Mouse (Mus musculus): Measurements from ENCODE around the gene Dmkn. TPM values are rescaled to one million over a fixed set of nuclear protein-coding genes. Genes with fewer than 3 reads are reported as not detected.
A peak's percentile ranks its signal among the peaks of the same experiment; 100 is the strongest.
"Not testable (repeated sequence)": the region's sequence is repeated elsewhere in the genome, so short reads cannot be mapped to it uniquely, and the experiment has no call there.

Dmkn gene
- 10.7 and 12.7 TPM in 2 replicates for polyA plus RNA-seq (2015; fragmentation: Nextera tagmentation; extraction: Ambion mirVana)

GRCm38 (mm10) chr7:30763456-30763855 is at the start of gene Dmkn:
Gene Dmkn (plus strand): TSS chr7:30763756.
- DNase-seq (ENCODE audit: low spot score), result no peak

GRCm38 (mm10) chr7:30717006-30717715 is 46.4 kb upstream of the Dmkn start:
- peak; percentile 89 for DNase-seq (ENCODE audit: low spot score)

- DNase-seq (ENCODE audit: low spot score), result no peak
Observed at GRCm38 (mm10) chr7:30717716-30718046, 45.9 kb upstream of the Dmkn start.

GRCm38 (mm10) chr7:30719669-30720068 is 43.9 kb upstream of the Dmkn start:
- no peak for DNase-seq (ENCODE audit: low spot score)

DNA sequence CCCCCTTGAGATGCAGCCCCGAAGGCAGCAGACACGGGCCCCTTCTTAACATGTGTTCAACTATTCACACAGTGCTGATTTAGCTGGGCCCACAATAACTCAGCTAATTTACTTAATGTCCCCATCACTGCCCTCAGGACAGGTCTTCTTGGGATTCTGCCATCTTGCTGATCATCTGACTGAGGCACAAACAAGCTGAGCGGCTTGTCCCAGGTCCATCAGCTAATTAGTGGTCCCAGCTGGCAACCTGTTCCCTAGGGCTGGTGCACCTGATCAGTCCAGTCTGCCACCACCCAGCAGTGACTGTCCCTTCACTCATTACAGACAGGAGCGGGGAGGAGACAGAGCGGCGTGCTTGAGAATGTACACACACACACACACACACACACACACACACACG is 42.3 kb upstream of the Dmkn start:
- no peak for DNase-seq (ENCODE audit: low spot score)

DNA sequence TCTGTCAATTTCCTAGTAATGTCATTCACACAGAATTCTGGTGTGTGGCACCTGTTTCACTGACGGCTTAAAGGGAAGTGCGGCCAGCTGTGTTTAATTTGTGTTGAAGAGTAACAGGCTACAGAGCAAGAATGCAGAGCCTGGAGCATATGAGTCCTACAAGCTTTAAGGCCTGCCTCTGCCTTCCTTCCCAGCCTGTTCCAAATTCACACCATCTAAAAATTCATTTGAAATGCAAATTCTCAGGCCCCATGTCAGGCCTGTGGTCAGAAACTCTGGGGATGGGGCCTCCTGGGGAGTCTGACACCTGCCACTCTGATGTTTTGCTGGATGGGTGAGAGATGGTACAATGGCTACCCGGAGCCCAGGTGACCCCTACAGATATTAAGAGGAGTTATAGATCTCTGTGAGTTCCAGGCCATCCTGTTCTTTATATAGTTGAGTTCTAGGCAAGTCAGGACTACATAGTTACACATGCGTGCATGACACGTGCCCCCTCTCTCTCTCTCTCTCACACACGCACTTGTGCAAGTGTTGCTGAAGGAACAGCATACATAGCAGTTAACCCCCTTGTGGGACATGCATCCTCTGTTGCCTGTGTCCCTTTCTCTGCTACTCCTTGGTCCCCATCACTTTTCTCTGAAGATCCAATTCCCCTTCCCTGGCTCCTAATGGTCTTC is 40.1 kb upstream of the Dmkn start:
- no peak for DNase-seq (ENCODE audit: low spot score)

DNA sequence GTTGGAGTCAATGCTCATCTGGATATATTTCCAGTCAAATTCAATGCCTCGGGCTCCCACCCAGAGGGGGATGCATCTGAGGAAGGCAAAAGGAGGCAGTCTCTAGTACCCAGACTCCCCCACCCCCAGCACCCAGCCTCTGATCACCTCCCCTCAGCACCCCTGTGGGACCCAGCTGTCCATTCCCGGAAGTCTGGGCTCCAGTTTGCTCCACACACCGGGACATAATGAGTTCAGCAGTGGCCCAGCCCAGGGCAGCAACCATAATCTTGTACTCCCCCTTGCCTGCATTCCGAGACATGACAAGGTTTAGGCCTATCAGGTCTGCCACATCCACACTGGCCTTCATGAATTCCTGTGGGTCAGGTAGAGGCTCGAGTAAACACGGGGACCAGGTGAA is 35.3 kb upstream of the Dmkn start:
- DNase-seq (ENCODE audit: low spot score), result no peak

- DNase-seq (ENCODE audit: low spot score), result peak; percentile 9
Observed at GRCm38 (mm10) chr7:30728739-30729395, 34.7 kb upstream of the Dmkn start.

DNA sequence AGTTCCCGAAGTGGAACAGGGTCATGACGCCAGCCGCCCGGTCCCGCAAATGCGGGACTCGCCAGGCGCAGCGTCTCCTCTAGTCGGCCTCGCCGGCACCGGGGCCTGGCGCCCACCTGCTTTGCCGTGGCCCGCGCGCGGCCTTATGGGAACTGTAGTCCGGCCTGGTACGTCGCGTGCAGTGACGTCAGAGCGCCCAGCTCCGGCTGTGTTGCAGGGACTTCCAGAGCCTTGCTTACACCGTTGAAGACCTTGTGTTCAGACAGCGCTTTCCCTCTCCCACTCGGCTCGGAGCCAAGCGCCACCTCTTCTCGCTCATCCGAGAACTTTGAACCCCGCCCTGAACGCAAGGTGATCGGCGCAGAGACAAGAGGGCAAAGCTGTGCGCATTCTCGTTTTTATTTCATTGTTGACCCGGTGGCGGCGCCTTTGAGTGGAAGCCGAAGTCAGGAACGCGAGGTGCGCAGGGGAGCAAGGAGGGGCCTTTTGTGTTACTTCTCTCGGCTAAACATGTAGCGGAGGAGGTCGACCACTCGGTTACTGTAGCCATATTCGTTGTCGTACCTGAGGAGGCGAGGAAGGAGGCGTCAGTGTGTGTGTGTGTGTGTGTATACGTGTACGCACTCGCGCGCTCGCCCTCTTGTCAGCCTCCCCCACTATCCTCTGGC is 34.0 kb upstream of the Dmkn start, which contains the start of gene Tmem147:
Gene Tmem147, minus strand, starts transcription at position 145 of the 668 bp plus-strand sequence.
- peak; percentile 95 for DNase-seq (ENCODE audit: low spot score)

DNA sequence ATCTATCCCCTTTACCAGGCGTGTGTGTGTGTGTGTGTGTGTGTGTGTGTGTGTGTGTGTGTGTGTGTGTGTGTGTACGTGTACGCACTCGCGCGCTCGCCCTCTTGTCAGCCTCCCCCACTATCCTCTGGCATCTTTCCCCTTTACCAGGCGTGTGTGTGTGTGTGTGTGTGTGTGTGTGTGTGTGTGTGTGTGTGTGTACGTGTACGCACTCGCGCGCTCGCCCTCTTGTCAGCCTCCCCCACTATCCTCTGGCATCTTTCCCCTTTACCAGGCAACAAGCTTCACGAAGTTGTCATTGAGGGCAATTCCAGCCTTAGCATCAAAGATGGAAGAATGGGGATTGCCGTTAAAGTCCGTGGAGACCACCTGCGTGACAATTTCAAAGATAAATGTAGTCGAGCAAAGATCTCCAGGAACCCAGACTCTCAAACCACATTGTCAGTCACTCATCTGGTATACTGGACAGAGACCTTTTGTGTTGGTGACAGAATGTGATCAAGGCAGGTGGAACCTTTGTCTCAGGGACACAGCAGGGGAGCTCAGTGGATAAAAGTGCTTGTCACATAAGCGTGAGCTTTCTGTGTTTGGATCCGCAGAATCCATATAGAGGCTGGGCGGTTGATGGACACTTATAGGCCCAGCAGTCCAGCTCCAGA is 33.4 kb upstream of the Dmkn start:
- not testable (repeated sequence) for DNase-seq (ENCODE audit: low spot score)

- DNase-seq (ENCODE audit: low spot score), result peak; percentile 18
Observed at GRCm38 (mm10) chr7:30736211-30736610, 27.3 kb upstream of the Dmkn start.

DNA sequence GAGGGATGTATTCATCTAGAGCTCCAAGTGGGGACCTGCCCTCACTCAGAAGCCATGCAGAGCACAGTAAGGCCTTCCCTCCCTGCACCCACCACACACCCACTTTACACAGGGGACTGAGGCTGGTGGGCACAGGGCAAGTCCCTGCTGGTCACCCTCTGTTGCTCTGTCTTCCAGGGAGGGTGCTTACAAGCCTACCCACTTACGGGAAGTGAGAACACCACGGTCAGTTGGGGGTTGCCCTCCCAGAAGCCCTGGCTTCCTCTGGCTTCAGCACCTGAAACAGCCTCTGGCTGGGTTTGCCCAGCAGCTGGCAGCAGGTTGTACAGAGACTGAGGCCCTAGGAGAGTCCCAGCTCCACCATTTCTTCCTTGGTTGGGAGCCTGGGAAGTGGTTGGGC is 21.0 kb upstream of the Dmkn start:
- DNase-seq (ENCODE audit: low spot score), result not testable (repeated sequence)

- DNase-seq (ENCODE audit: low spot score), result not testable (repeated sequence)
Observed at GRCm38 (mm10) chr7:30743617-30744016, 19.9 kb upstream of the Dmkn start, which contains the start of gene Gapdhs. Gene Gapdhs (minus strand): TSS chr7:30743681.

DNA sequence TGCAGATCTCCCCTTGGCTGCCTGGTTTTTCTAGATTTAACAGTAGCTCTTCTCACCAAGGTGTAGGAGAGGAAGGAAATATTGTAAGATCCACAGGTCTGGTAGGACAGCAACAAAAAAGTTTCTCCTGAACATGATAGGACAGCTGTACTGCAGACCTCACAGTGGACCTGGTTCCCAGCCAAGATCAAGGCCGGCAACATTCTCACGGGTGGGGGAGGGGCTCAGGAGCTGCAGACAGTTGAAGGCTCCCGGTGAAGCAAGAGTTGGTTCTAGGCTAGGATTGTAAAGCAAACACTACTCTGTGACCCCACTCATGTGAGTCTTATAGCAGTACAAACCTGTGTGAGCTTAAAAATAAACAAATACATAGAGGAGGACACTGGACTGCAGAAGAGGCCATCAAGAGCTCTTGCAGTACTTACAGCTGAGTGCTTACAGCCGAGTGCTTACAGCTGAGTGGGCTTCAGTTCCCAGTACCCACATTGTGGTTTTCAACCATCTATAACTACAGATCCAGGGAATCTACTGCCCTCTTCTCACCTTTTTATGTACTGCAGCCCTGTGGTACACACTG is 19.4 kb upstream of the Dmkn start:
- DNase-seq (ENCODE audit: low spot score), result no peak

GRCm38 (mm10) chr7:30747525-30748204 is 15.9 kb upstream of the Dmkn start:
- no peak for DNase-seq (ENCODE audit: low spot score)

DNA sequence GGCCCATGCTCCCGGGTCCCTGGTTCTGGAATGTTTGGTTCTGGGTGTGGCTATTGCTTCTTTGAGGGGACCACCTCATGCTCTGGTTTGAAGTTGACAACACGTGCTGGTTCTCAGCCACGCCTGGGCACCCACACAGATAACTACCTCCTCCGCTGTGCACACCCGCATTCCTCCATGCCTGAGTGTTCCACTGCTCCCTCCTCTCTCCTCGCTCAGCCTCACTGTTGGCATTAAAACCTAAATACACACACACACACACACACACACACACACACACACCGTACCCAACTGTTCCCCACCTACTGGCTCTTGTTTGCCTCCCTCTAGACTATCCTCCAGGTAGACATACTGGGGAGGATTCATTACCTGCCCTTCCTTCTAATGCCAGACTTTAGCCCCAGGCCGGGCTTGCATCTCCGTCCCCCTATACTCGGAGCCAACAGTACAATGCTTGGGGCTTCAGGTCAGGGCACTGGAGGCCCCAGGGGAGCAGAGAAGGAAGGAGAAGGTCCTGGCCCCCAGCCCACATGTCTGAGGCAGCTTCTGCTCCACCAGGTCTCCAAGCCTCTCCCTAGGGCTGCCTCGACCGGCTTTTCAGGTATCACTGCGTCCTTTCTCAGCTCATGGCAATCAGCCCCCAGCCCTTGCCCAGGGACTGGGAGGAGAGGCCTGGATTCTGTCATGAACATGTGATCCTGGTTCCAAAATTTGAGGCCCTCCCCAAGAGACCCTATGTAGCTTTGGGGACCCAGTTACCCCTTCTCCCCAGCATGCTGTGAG is 13.5 kb upstream of the Dmkn start:
- DNase-seq (ENCODE audit: low spot score), result no peak

DNA sequence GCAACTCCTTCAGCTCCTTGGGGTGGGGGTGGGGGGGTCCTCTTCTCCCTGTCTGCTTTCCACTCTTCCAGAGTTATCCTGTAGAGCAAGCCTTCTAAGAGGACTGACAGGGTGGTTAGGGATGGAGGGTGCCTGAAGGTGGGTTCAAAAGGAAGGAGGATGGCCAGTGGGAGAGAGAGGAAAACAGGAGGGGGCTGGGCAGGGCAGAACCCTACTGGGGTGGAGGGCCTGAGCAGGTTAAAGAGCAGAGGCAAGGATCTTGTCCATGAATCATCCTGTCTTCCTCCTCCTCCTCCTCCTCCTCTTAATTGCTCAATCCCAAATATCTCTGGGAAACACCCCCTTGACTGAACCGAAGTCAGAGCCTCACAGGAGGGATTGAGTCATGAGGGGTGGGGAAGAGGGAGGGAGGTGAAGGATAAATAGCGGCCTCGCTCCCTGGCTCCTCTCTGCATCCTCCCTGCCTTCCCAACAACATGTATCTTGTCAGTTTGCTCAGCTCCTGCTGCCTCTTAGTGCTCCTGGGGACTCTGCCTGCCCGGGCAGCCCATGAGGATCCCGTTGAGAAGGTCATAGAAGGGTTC is 12.4 kb upstream of the Dmkn start, which contains the start of gene Sbsn:
Gene Sbsn, plus strand, starts transcription at position 386 of the 584 bp plus-strand sequence.
- no peak for DNase-seq (ENCODE audit: low spot score)

GRCm38 (mm10) chr7:30757001-30757400 is 6.6 kb upstream of the Dmkn start:
- no peak for DNase-seq (ENCODE audit: low spot score)

- peak; percentile 12 for DNase-seq (ENCODE audit: low spot score)
Observed at GRCm38 (mm10) chr7:30758853-30759252, 4.7 kb upstream of the Dmkn start.

Data from thymus, postnatal 0 days (tissue).